16 mouse cellular contexts compared by ENCODE assay signal in genomic region chr11:120356319-120356840, GRCm38 (mm10). TPM values are rescaled to one million over a fixed set of nuclear protein-coding genes. Genes with fewer than 3 reads are reported as not detected.
A peak's percentile ranks its signal among the peaks of the same experiment; 100 is the strongest.
DNase-seq lines count a peak whose midpoint lies in the region; ATAC-seq and TF ChIP-seq lines count a peak whose summit lies in the region.
"Had no signal": no experiment of that assay in that cellular context is flagged by ENCODE, and none has a peak within 500 bp of the region (broad histone marks: within the 10 kb centered on the region; RNA-seq: fewer than 3 reads in every experiment).

No protein-coding gene starts in this region.

- intact Hi-C loops in heart, postnatal 10 days (cut with DNase I), result no loop called here

- no peak overlapping the region; the same call in 1 of the 2 replicates for H3K9ac ChIP-seq in heart, embryonic 13.5 days
- no peak overlapping the region for H3K9ac ChIP-seq in lung, postnatal 0 days (replicated peaks; ENCODE audit: low read depth)
- no peak overlapping the region for H3K9ac ChIP-seq in liver, embryonic 16.5 days (ENCODE audit: low read depth, low read length)
- H3K9ac ChIP-seq: limb, embryonic 15.5 days; midbrain, embryonic 13.5 days; neural tube, embryonic 12.5 days had no signal

- H3K9me3 ChIP-seq in heart, embryonic 13.5 days, result no peaks in the 10 kb centered on the region
- no peaks in the 10 kb centered on the region for H3K9me3 ChIP-seq in lung, postnatal 0 days (ENCODE audit: low read length)
- no peaks in the 10 kb centered on the region for H3K9me3 ChIP-seq in liver, embryonic 16.5 days (replicated peaks; ENCODE audit: control insufficient read depth, low read length)
- H3K9me3 ChIP-seq: limb, embryonic 15.5 days; midbrain, embryonic 13.5 days; neural tube, embryonic 12.5 days had no signal

- H3K4me3 ChIP-seq in heart, embryonic 13.5 days, result no peak overlapping the region
- H3K4me3 ChIP-seq in lung, postnatal 0 days (ENCODE audit: low read depth, low read length), result no peak overlapping the region
- no peak overlapping the region for H3K4me3 ChIP-seq in lung, adult 2 months (replicated peaks; ENCODE audit: extremely low read depth, low read depth, low read length)
- no peak overlapping the region for H3K4me3 ChIP-seq in liver, embryonic 16.5 days (ENCODE audit: low read depth, low read length)
- H3K4me3 ChIP-seq: limb, embryonic 15.5 days; midbrain, embryonic 13.5 days; neural tube, embryonic 12.5 days had no signal

- no peaks in the 10 kb centered on the region for H3K27me3 ChIP-seq in heart, embryonic 13.5 days (replicated peaks)
- H3K27me3 ChIP-seq in lung, postnatal 0 days (replicated peaks; ENCODE audit: insufficient read depth, low read length), result no peaks in the 10 kb centered on the region
- H3K27me3 ChIP-seq in liver, embryonic 16.5 days (ENCODE audit: control insufficient read depth, insufficient read depth, low read depth, low read length), result no peaks in the 10 kb centered on the region
- H3K27me3 ChIP-seq: limb, embryonic 15.5 days; midbrain, embryonic 13.5 days had no signal

- TF ChIP-seq EP300 in lung, postnatal 0 days (IDR thresholded peaks at IDR 0.05), result no peak

- TF ChIP-seq CTCF in lung, postnatal 0 days (IDR thresholded peaks at IDR 0.05), result peak; percentile 52
- TF ChIP-seq CTCF in lung, adult 2 months (IDR thresholded peaks at IDR 0.05; ENCODE audit: insufficient read depth, low read length), result no peak
- peak; percentile 27; the same call in 1 of the 2 replicates for TF ChIP-seq CTCF in brain, embryonic 14.5 days (IDR thresholded peaks at IDR 0.05; ENCODE audit: borderline replicate concordance, extremely low read depth, insufficient read depth, insufficient read length)

- H3K27ac ChIP-seq in heart, embryonic 13.5 days (replicated peaks), result peak overlapping the region; percentile 9; the same call in 1 of the 2 replicates
- no peak overlapping the region for H3K27ac ChIP-seq in lung, postnatal 0 days (ENCODE audit: low read length)
- peak overlapping the region; percentile 32; the same call in 1 of the 2 replicates for H3K27ac ChIP-seq in liver, embryonic 16.5 days (ENCODE audit: low read length)
- H3K27ac ChIP-seq: limb, embryonic 15.5 days; neural tube, embryonic 12.5 days had no signal

- WGBS in heart, embryonic 13.5 days, result 77% methylated on average over 15 of the region's 15 CpGs
- 69% methylated on average over 15 of the region's 15 CpGs for WGBS in lung, postnatal 0 days
- 83% methylated on average over 15 of the region's 15 CpGs for WGBS in lung, adult 2 months
- 81% methylated on average over 15 of the region's 15 CpGs for WGBS in liver, embryonic 16.5 days (ENCODE audit: insufficient replicate concordance)

- no peak overlapping the region for H3K4me2 ChIP-seq in heart, embryonic 13.5 days
- H3K4me2 ChIP-seq in lung, postnatal 0 days (replicated peaks; ENCODE audit: low read depth, low read length), result no peak overlapping the region
- no peak overlapping the region for H3K4me2 ChIP-seq in liver, embryonic 16.5 days (ENCODE audit: low read depth, low read length)
- H3K4me2 ChIP-seq: limb, embryonic 15.5 days; midbrain, embryonic 13.5 days; neural tube, embryonic 12.5 days had no signal

- no peak for DNase-seq in heart, postnatal 10 days
- DNase-seq in lung, postnatal 0 days (ENCODE audit: low spot score), result no peak
- DNase-seq in lung, adult 2 months, result no peak
- no peak for DNase-seq in brain, embryonic 14.5 days (ENCODE audit: low read depth)
- no peak for DNase-seq in cerebellum, postnatal 10 days
- DNase-seq: adrenal gland, postnatal 10 days; gastrocnemius, postnatal 36 days; heart, postnatal 4 days; kidney, adult 2 months had no signal

- peaks cover 6% of the 10 kb centered on the region; the same call in 1 of the 2 replicates for H3K36me3 ChIP-seq in heart, embryonic 13.5 days
- no peaks in the 10 kb centered on the region for H3K36me3 ChIP-seq in lung, postnatal 0 days (ENCODE audit: insufficient read depth, low read length)
- H3K36me3 ChIP-seq in liver, embryonic 16.5 days (ENCODE audit: control insufficient read depth, insufficient read depth), result no peaks in the 10 kb centered on the region
- H3K36me3 ChIP-seq: limb, embryonic 15.5 days; midbrain, embryonic 13.5 days; neural tube, embryonic 12.5 days had no signal

- no peak for TF ChIP-seq POLR2A in lung, adult 2 months (IDR thresholded peaks at IDR 0.05; ENCODE audit: borderline replicate concordance, extremely low read depth, low read depth, low read length)
- TF ChIP-seq POLR2A in brain, embryonic 14.5 days (IDR thresholded peaks at IDR 0.05; ENCODE audit: borderline replicate concordance, extremely low read depth, insufficient read depth, insufficient read length, poor library complexity, severe bottlenecking), result no peak

- peaks cover 91% of the 10 kb centered on the region for H3K4me1 ChIP-seq in heart, embryonic 13.5 days
- H3K4me1 ChIP-seq in lung, postnatal 0 days (ENCODE audit: insufficient read depth, low read depth, low read length), result peaks cover 28% of the 10 kb centered on the region
- H3K4me1 ChIP-seq in lung, adult 2 months (ENCODE audit: control insufficient read depth, insufficient read depth, low read length), result peaks cover 18% of the 10 kb centered on the region
- H3K4me1 ChIP-seq in liver, embryonic 16.5 days (ENCODE audit: control insufficient read depth, low read depth, low read length), result peaks cover 54% of the 10 kb centered on the region

- ATAC-seq in heart, embryonic 13.5 days (ENCODE audit: extremely low read depth, insufficient number of reproducible peaks, low FRiP score, low TSS enrichment), result no peak
- no peak for ATAC-seq in lung, postnatal 0 days
- ATAC-seq in liver, embryonic 16.5 days (ENCODE audit: low read depth), result no peak
- ATAC-seq: CD4-positive, CD25-positive, alpha-beta regulatory T cell, adult 4 months; midbrain, embryonic 13.5 days had no signal

RNA-seq across cellular contexts. Expression of gene Fscn2, which starts 5.0 kb away (rescaled TPM):
- 0.31 and 0.50 TPM in 2 replicates for polyA plus RNA-seq in heart, embryonic 13.5 days (2015; fragmentation: Nextera tagmentation; extraction: Ambion mirVana)
- total RNA-seq in heart, postnatal 10 days (2021), result not detected
- polyA plus RNA-seq in lung, postnatal 0 days (2015; fragmentation: Nextera tagmentation; extraction: Ambion mirVana), result 0.36 and 0.74 TPM in 2 replicates
- 0.06 and 0.60 TPM in 2 replicates for polyA plus RNA-seq in lung, adult 2 months (2012; rRNA removed)
- polyA plus RNA-seq in brain, embryonic 14.5 days (2012; rRNA removed), result 0.95 and 0.96 TPM in 2 replicates
- not detected in 2 replicates for polyA plus RNA-seq in liver, embryonic 16.5 days (2015; fragmentation: Nextera tagmentation; extraction: Ambion mirVana)
- total RNA-seq: layer of hippocampus, postnatal 10 days had no signal

RNA-seq across cellular contexts. Expression of gene Actg1, which starts 8.0 kb away (rescaled TPM):
- polyA plus RNA-seq in heart, embryonic 13.5 days (2015; fragmentation: Nextera tagmentation; extraction: Ambion mirVana), result 1,234 and 1,290 TPM in 2 replicates
- total RNA-seq in heart, postnatal 10 days (2021), result 100 to 1,000 TPM; 691 to 703 TPM
- 1,989 and 2,317 TPM in 2 replicates for polyA plus RNA-seq in lung, postnatal 0 days (2015; fragmentation: Nextera tagmentation; extraction: Ambion mirVana)
- 941 and 1,175 TPM in 2 replicates for polyA plus RNA-seq in lung, adult 2 months (2012; rRNA removed)
- 1,716 and 3,108 TPM in 2 replicates for polyA plus RNA-seq in brain, embryonic 14.5 days (2012; rRNA removed)
- 531 and 545 TPM in 2 replicates for polyA plus RNA-seq in liver, embryonic 16.5 days (2015; fragmentation: Nextera tagmentation; extraction: Ambion mirVana)

RNA-seq across cellular contexts. Expression of gene Faap100, which starts 22.2 kb away (rescaled TPM):
- polyA plus RNA-seq in heart, embryonic 13.5 days (2015; fragmentation: Nextera tagmentation; extraction: Ambion mirVana), result 29.1 and 33.5 TPM in 2 replicates
- 10 to 100 TPM; 21.3 to 24.3 TPM for total RNA-seq in heart, postnatal 10 days (2021)
- 18.1 and 19.6 TPM in 2 replicates for polyA plus RNA-seq in lung, postnatal 0 days (2015; fragmentation: Nextera tagmentation; extraction: Ambion mirVana)
- 61.9 and 67.1 TPM in 2 replicates for polyA plus RNA-seq in lung, adult 2 months (2012; rRNA removed)
- polyA plus RNA-seq in brain, embryonic 14.5 days (2012; rRNA removed), result 114 and 122 TPM in 2 replicates
- 6.0 and 6.5 TPM in 2 replicates for polyA plus RNA-seq in liver, embryonic 16.5 days (2015; fragmentation: Nextera tagmentation; extraction: Ambion mirVana)
